Mouse (Mus musculus) ES-CJ7 (cell line): Measurements from ENCODE around the gene Fyb2.

ENCODE experiments used
- DNase-seq: peaks from one replicate; pipeline ENCODE4 v3.0.0; 2011; ENCODE audit warnings: low read depth, low spot score

Gene Fyb2

DNA sequence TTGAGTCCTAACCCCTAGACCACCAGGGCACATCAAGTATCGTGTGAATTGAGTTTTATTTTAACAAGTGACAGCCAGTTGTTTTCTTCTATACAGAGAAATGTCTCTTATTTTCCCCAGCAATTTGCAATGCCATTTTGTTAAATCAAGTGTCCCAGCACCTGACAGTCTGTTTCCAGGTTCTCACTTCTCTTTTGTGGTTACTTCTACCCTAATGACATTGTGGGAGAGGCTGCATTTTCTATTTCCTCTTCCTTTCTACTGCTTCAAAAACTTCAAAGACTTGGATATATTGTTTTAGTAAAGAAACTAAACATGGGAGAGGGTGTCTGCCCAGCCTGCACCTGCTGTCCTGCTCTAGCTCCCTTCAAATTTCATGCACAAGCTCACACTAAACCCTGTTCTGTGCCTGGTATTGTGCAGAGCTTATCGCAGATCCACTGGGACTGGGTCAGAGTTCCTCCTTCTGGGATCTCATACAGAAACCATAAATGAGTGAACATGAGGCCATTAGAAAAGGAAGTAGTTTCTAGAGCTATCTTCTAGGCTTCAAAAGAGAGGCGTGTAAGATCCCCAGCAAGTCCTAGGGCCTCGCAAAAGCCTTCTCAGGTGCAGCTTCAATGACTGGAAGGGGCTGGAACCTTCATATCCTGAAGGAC is 94.2 kb downstream of the Fyb2 start:
- DNase-seq = no peak

DNA sequence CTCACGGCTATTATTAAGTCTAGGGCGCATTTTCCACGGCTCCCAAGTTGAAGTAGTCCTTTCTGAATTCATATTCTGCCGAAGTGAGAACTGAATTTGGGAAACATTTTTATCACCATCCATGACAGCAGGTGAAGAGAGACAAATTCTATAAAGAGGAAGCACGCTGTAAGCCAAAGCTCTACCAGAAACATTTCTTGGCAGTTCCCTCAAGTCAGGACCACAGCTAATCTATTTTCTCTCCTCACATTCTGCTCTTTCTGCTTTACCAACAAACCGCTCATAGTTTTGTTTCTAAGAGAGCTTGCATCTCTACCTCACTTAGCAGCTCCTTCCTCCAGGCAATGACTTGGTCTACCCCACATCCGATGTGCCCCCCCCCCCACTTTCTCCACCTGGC is 100.5 kb downstream of the Fyb2 start:
- no peak for DNase-seq

DNA sequence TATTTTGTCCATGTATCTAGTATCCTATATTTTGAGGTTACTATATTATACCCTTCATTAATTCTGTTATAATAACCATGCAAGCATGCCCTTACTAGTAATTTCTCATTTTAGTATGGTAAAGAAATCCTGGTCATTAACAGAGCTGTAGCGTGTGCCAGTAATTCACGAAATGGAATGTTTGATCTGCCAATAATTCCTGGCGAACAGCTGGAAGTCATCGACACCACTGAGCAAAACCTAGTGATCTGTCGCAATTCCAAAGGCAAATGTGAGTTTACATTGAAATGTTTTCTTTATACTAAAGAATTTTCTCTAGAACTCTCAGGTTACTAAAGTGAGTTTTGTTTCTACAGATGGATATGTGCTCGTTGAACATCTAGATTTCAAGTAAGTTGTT is 102.2 kb downstream of the Fyb2 start:
- no peak for DNase-seq

DNA sequence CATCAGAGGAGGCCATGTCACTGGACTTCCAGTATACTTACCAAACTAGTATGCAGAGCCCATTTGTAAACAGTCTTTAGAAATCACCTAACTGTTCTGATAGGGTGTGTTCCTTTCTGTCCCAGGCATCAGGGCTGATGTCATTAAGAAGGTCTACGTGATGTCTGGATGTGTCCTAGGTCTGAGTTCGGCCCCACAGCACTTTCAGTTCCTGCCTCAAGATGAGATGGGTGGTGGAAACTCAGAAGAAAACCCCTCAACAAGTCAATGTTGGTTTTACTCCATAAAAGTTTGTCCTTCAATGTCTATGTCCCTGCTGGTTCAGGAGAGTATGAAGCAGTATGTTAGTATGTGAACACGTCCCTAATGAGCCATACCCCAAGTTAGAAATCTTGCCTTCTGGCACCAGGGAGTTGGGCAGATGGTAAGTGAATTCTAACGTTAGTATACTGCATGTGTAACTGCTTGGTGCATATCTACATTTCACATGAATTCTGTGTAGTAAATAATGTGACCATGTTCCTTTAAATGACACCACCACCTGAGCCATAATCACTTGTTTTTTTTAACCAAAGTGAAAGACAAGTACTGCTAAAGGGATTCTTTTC is 102.9 kb downstream of the Fyb2 start:
- no peak for DNase-seq

DNA sequence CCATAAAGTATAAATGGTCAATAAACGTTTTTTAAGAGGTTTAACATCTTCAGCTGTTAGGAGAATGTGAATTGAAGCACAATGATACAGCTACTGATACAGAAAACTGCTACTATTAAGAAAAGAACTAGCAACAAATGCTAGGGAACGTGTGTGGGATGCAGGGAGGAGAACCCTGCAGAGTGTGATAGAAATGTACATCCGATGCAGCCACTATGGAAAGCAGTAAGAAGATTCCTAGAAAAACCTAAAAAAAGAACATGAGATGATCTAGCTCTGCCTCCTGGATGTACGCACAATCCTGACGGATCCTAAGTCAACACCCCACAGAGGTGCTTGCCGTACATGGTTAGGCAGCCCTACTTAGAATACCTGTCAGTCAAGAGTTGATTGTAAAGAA is 114.0 kb downstream of the Fyb2 start:
- no peak for DNase-seq

DNA sequence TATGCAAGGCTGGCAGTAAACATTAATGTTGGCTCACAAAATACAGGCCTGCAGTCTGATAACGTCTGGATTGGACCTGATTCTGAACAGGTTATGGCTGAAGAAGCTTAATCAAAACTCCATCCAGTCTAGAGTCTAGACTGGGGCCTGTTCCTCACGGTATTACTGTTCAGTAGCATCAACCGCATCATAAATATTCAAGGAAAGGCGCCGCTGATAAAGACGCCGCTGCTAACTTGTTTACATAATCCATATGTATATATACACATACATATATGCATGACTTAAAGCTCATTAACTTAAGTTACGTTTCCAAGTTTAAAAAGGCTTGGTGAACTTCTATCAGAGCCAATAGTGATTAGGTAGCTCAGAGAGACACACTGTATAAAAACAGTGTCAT is 117.8 kb downstream of the Fyb2 start:
- DNase-seq = no peak

DNA sequence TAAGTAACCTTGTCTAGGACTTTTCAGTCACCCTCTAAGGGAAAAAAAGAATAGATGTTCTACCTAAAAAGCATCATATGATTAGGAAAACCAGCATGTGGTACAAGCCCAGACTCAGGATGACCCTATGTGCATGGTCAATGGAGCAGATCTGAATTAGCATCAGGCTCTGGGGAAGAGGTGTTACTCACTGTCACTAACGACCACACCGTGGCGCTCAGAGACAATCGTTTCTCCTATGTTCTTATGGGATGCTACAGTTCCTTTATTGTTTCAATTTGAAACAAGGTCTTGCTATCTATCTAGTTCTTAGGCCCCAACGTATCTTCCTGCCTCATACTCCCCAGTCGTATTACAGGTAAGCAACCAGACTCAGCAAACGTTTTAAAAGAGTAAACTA is 119.9 kb downstream of the Fyb2 start:
- peak; percentile 38 for DNase-seq

DNA sequence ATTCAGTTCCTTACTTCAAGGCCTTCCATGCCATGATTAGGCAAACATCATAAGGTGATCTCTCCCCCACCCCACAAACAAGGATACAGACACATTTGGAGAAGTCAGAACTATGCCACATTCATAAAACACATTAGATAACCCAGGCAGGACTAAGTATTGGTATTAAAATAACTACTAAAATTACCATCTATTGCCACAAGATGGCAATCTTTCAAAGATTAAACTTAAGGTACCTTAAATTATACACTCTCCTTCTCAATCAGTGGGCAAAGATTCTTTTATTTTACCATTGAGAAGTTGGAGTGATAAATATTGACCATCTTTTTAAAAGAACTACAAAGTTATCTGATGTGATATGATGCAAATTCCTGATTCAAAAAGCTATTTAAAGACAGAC is 121.0 kb downstream of the Fyb2 start:
- DNase-seq = no peak

DNA sequence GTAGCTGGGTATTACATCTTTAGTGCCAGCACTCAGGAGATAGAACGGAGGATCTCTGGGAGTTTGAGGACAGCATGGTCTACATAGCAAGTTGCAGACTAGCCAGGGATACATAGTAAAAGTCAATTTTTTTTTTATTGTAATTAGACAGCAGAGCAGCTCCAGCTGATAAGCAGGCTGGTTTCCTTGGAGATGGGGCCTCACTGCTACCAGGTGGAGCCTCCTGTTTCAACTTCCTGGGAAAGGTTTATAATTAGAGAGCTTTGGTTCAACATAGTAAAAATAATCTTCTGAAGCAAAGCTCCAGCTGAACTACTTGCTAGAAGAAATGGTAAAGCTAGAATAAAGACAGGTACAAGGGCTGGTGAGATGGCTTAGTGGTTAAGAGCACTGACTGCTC is 136.8 kb downstream of the Fyb2 start:
- no peak for DNase-seq

DNA sequence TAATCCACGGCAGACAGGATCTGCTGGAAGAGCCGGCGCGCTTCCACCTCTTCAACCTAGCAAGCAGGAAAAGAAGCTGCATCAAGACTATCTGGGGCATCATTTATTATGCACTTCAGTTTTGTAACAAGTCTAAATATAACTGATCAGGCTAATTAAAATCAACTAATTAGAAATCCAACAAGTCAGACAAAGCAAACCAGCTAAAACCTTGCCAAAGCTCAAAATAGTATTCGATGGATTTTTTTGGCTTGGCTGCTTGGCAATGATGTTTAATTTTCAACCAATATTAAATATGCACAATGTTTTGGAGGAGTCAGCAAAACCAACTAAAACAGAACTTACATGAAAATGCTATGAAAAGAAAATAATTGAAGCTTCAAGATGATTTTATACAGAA is 138.0 kb downstream of the Fyb2 start:
- DNase-seq = no peak
